Mouse (Mus musculus): Measurements from ENCODE around the gene Tubb4b.
A peak's percentile ranks its signal among the peaks of the same experiment; 100 is the strongest.

The Tubb4b gene

DNA sequence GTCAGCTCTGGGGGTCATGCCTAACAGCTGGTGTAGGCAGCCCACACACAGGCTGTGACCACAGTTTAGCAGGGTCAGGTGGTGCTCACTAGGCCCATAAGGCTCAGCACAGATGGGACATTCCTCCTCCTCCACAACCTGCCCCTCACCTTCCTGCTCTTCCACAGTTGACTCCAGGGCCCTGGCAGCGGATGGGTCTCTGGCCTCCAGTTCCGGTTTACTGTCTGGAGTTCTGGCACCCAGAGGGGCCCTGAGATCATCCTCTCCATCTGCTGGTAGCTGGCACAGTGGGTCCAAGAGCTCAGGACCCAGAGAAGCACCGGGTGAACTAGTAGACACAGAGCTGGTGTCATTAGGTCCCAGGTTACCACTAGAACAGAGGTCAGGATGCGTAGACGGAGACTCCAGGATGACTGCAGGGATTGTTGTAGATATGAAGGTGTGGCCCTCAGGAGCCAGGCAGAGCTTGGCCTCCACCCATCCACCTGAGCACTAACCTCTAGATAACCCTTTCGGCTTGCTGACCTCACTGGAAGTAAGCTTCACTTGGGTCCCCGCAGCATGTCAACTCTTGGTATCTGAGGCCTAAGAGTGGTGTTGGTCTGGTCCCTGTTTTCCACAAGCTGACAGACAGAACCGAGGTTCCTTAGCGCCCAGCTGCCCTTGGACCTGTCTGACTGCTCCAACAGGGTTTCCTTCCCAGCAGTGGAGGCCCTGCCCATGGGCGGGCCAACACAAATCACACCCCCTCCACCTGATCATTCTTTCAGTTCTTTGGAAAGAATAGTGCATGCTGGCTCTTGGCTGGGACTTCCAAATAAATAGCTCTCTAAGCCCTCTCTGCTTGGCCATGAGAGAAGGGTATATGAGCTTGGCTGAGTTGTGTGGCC, 21.9 kb upstream of the Tubb4b start, which contains the start of gene AL732309.1:
AL732309.1 (minus strand) TSS at position 681 of the 890 bp plus-strand sequence.
- DNase-seq (ENCODE audit: low spot score in 2 of 2), result no peak

- no peak for DNase-seq (ENCODE audit: low spot score in 2 of 2)
Observed at GRCm38 (mm10) chr2:25244144-25244543, 19.6 kb upstream of the Tubb4b start.

DNA sequence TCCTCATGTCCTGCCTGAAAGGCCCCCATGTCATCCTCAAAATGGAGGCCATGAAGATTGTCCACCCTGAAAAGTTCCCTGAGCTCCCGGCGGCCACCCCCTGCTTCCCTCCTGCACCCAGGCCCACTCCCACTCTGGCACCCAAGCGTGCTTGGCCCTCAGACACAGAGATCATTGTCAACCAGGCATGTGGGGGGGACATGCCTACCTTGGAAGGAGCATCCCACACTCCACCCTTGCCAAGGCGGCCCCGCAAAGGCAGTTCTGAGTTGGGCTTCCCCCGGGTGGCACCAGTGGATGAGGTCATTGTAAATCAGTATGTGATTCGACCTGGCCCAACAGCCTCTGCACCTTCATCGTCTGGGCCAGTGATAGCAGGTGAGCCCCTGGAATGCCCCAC, 18.8 kb upstream of the Tubb4b start:
- no peak for DNase-seq (ENCODE audit: low spot score in 2 of 2)

DNA sequence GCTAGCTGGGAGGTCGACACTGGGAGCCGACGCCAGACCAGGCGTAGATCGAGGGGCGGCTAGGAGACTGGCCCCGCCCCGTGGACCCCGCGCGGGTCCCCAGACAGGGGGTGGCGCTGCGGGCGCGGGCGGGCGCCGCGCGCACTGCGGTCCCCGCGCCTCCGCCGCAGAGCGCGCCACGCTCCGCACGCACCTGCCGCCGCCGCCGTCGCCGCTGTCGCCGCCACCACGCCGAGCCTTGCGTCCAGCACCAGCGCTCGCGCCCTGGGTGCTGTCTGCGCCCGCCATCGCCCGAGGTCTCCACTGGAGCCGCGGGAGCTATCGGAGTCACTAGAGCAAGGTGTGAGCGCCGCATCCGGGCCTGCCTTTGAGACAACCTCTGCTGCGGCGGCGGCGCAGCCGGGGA, 17.6 kb upstream of the Tubb4b start, which contains the start of the genes Rnf208 and Cysrt1:
Rnf208 (plus strand) TSS at position 155 of the 406 bp plus-strand sequence.
Cysrt1 (minus strand) TSS at position 352 of the 406 bp plus-strand sequence.
- DNase-seq (ENCODE audit: low spot score in 2 of 2), result no peak

GRCm38 (mm10) chr2:25241438-25241775, 16.9 kb upstream of the Tubb4b start:
- no peak for DNase-seq (ENCODE audit: low spot score in 2 of 2)

- DNase-seq (ENCODE audit: low spot score in 2 of 2), result peak in 1 of 2 experiments; percentile 33
Observed at GRCm38 (mm10) chr2:25240723-25241437, 16.4 kb upstream of the Tubb4b start.

DNA sequence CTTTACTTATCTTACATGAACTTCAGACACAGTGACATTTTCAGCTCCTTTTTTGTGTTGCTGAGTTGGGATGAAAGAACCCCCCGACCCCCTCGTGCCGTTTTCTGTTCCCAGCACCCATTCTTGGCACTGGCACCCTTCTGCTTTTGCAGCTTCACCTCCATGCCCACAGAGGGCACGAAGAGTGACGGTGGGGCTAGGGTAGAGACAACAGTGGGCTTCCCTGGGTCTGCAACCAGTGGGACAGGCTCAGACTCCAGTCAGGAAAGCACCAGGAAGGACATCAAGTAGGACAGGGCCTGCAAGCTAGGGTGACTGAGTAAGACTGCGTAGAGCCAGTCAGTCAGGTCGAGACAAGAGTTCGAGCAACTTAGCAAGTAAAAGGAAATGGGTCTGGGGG, 15.8 kb upstream of the Tubb4b start:
- DNase-seq (ENCODE audit: low spot score in 2 of 2), result no peak

GRCm38 (mm10) chr2:25239766-25240165, 15.3 kb upstream of the Tubb4b start:
- no peak for DNase-seq (ENCODE audit: low spot score in 2 of 2)

DNA sequence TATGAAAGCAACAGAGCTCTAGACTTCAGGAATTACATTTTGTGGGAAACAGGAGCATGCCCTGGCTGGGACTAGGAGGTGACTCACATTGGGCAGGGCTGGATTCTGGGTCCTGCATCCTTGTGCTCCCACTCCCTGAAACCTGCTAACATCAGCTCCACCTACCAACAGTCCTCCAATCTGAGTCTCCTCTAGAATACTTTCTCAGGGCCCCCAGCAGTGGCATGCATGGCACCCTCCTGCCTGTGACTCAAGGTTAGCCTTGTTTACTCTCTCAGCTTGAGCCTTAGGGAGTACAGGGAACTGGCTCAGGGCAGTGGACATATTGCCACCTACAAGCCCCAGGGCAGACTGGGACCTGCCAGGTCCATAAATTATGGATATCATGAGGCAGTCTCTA, 13.6 kb upstream of the Tubb4b start:
- DNase-seq (ENCODE audit: low spot score in 2 of 2), result no peak

DNA sequence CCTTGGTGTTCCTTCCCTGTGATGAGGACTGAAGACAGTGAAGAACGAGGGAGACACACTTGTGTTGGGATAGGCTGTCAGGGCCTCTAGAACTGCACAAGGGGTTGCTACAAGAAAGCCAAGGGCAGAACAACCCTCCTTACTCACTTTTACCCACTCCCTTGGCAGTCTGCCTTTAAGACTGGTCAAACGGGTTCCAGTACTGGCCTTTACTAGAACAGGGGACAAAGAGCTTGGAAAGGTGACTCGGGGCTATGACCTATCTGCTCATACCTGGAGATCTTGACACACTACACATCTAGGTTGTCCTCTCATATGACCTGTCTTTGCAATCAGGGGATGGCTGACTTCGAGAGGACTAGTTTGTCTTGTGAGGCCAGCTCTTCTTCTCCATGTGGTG, 13.0 kb upstream of the Tubb4b start:
- no peak for DNase-seq (ENCODE audit: low spot score in 2 of 2)

GRCm38 (mm10) chr2:25236614-25237013, 12.1 kb upstream of the Tubb4b start, which contains the start of gene Rnf224:
TSS of gene Rnf224 (minus strand) at chr2:25236787.
- no peak for DNase-seq (ENCODE audit: low spot score in 2 of 2)

DNA sequence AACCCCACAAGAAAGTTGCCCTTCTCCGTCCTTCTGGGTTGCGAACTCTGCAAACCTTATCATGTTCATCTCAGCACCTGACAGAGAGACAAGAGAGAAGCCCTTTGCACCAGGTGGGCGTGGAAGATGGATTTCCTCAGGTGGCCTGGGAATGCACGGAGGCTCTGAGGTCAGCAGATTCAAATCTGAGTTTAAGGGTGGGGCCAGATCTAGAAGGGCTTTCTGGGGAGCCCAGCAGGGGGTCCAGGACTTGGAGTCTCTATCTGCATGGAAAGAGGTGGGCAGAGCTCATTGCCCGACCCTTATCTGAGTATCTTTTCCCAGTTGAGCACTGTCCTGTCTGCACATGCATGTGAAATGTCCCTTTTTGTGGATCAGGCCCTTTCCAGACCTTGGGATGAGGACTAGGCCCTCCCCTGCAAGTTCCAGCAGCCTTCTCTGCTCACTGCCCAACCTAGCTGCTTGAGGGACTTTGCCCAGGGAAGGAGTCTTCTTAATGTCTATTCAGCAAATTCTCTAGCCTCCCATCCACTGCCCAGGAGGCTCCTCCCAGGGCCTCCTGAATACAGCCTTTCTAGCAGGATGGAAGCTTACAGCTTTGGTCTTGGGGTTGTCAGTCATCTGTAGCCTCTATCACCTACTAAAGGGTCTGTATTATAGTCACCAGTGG, 10.2 kb upstream of the Tubb4b start:
- DNase-seq (ENCODE audit: low spot score in 2 of 2), result no peak

- no peak for DNase-seq (ENCODE audit: low spot score in 2 of 2)
Observed at GRCm38 (mm10) chr2:25234050-25234449, 9.5 kb upstream of the Tubb4b start, which contains the start of gene Slc34a3. TSS of gene Slc34a3 (minus strand) at chr2:25234364.

DNA sequence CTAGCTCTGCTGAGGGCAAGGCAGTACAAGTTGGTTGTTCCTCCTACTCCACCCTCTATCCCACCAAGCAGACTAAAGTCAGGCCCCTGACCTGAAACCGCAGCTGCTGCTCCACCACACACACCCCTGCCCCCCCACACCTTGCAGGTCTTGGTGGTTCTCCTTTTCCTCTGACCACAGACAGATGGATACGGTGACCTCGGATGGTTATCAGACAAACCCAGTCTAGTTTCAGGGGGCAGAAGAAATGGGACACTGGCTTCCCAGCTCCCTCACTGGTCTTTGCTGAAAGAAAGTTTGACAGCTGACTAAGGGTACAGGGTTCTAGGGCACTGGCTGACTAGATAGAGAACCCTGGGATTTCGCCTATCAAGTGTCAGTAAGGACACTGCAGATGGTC, 8.9 kb upstream of the Tubb4b start:
- no peak for DNase-seq (ENCODE audit: low spot score in 2 of 2)

GRCm38 (mm10) chr2:25231038-25231437, 6.5 kb upstream of the Tubb4b start:
- no peak for DNase-seq (ENCODE audit: low spot score in 2 of 2)

DNA sequence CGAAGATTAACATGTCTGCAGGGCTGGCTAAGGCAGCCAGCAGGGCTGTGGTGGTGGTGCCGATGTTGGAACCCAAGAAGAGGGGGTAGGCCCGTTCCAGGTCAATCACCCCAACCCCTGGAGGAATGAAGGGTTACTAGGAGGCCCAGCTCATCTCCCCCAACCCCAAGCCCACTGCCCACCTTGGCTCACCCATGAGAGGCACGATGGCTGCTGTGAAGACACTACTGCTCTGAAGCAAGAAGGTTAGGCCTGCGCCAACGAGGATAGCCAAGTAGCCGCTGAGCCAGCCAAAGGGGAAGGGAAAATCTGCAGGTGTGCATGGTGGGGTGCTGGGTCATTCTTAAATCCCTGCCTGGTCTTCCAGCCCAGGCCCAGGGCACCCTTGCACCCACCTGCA, 6.1 kb upstream of the Tubb4b start:
- DNase-seq (ENCODE audit: low spot score in 2 of 2), result no peak

GRCm38 (mm10) chr2:25229582-25229981, 5.1 kb upstream of the Tubb4b start:
- no peak for DNase-seq (ENCODE audit: low spot score in 2 of 2)

DNA sequence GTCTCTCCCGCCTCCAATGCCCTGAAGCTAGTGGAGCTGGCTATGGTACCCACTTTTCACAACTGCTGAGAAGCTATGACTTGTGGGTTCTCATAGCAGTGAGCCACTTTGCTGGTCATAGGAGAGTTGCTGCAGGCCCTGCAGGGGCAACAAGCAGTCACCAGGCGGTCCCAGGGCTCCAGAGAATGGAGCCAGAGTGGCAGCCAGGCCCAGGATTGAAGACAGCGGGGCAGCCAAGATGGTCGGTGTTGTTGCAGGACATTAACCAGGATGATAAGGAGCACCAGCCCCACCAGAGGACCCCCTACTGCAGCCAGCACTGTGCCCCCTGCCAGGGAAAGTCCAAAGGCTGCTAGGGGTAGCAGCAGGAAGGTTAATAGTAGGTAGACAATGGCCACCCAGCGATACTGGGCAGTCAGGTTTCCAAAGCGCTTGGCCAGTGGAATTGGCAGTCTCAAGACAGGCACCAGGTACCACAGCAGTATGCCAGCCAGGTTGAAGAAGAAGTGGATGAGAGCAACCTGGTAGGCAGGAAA, 4.6 kb upstream of the Tubb4b start:
- DNase-seq (ENCODE audit: low spot score in 2 of 2), result no peak

- DNase-seq (ENCODE audit: low spot score in 2 of 2), result peak; percentile 74 to 89
Observed at GRCm38 (mm10) chr2:25228431-25228889, 4.0 kb upstream of the Tubb4b start.

GRCm38 (mm10) chr2:25227406-25227805, 2.9 kb upstream of the Tubb4b start:
- DNase-seq (ENCODE audit: low spot score in 2 of 2), result no peak

- DNase-seq (ENCODE audit: low spot score in 2 of 2), result no peak
Observed at GRCm38 (mm10) chr2:25226864-25227263, 2.4 kb upstream of the Tubb4b start.
